Mouse (Mus musculus) MEL (cell line): ENCODE measurements around the gene Gpr171.

Source experiments
- MAX ChIP-seq: IDR thresholded peaks from 2 replicates; pipeline ENCODE4 v1.6.1; 2011; ENCODE audit warnings: low read length, improper control_type of control experiment
- USF1 ChIP-seq: IDR thresholded peaks from 2 replicates; pipeline ENCODE4 v1.6.1; 2014; ENCODE audit warnings: low read depth, mild to moderate bottlenecking, inconsistent platforms, low read length, improper control_type of control experiment, moderate library complexity
- ZNF384 ChIP-seq: IDR thresholded peaks from 2 replicates; pipeline ENCODE4 v1.6.1; 2012; ENCODE audit warnings: low read depth, mild to moderate bottlenecking, inconsistent platforms, low read length, improper control_type of control experiment

DNA sequence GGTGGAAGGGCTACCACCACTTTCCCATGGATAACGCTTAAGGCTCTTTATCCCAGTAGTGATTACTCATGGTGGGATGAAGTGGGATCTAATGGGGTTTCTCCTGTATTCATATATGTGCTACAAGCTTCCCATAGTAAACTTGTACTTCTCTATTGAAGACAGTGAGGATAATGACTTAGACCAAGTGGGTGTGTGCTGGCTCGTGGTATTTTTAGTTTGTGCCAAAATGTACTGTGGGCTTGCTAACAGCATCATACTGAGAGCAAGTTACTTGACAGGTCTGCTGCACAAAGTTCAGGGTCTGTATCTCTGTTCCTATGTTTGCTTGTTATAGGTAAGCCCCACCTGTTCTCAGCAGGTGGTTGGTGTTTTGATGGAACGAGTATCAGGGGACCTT is 35.7 kb downstream of the Gpr171 start:
- TF ChIP-seq ZNF384 = no peak
- TF ChIP-seq USF1 = no peak
- no peak for TF ChIP-seq MAX
